Mouse (Mus musculus): ENCODE measurements at regions not wholly inside any gene's neighbourhood (a gene's known extent, or its start where the extent isn't known, plus 50 kb on each side); places are given as distances from the start of the nearest gene placed in this dataset.

GRCm38 (mm10) chr11:21024521-21024920, 66.6 kb upstream of the Peli1 start:
- TF ChIP-seq POLR2A (IDR thresholded peaks at IDR 0.05; ENCODE audit: borderline replicate concordance, control insufficient read depth, low read depth, low read length) (no peak), CTCF (IDR thresholded peaks at IDR 0.05; ENCODE audit: control insufficient read depth, insufficient read depth, low read length) (no peak)

All from bone marrow, adult 2 months (tissue).